Mouse (Mus musculus): Measurements from ENCODE around the gene Phpt1. TPM values are rescaled to one million over a fixed set of nuclear protein-coding genes. Genes with fewer than 3 reads are reported as not detected.
"Not testable (repeated sequence)": the region's sequence is repeated elsewhere in the genome, so short reads cannot be mapped to it uniquely, and the experiment has no call there.

Phpt1 gene
- polyA plus RNA-seq, 1 experiment, result 186 TPM

DNA sequence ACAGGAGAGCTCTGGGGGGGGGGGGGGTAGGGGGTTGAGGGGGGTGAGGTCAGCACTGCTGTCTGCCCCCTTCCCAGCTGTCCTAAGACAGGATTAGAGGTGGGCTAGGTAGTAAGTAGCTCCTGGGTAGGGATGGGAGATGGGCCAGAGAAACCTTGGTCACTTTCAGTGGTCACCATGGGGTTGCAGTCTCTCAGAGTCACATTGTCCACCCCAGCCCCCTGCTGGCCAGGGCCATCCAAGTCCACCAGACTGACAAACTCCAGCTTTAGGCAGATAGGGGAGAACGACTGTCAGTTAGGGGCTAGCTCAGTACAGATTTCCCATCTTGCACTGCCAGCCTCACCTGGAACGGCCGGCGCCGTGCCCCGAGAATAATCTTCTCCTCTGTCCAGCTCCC is 8.5 kb downstream of the Phpt1 start:
- TF ChIP-seq CTCF (IDR thresholded peaks at IDR 0.05; ENCODE audit: borderline replicate concordance, insufficient read depth, low read depth, low read length) (no peak; the same call in 1 of the 2 replicates), POLR2A (IDR thresholded peaks at IDR 0.05; ENCODE audit: borderline replicate concordance, insufficient read depth, low read length) (no peak)
- Histone ChIP-seq H3K4me3 (replicated peaks; ENCODE audit: insufficient read depth, low read depth, low read length) (no peak overlapping the region), H3K27me3 (ENCODE audit: control insufficient read depth, insufficient read depth, low read length) (no peaks in the 10 kb centered on the region), H3K4me1 (ENCODE audit: control insufficient read depth, insufficient read depth, low read length) (peaks cover 30% of the 10 kb centered on the region), H3K27ac (ENCODE audit: insufficient read depth, low read length) (no peak overlapping the region)
- 50% methylated on average over 6 of the region's 6 CpGs for WGBS
- DNase-seq, result peak in 1 of 2 experiments; percentile 18

- no peak for TF ChIP-seq CTCF (IDR thresholded peaks at IDR 0.05; ENCODE audit: borderline replicate concordance, insufficient read depth, low read depth, low read length)
- TF ChIP-seq POLR2A (IDR thresholded peaks at IDR 0.05; ENCODE audit: borderline replicate concordance, insufficient read depth, low read length), result no peak
- H3K4me1 ChIP-seq (ENCODE audit: control insufficient read depth, insufficient read depth, low read length), result peaks cover 37% of the 10 kb centered on the region
- no peak overlapping the region for H3K27ac ChIP-seq (ENCODE audit: insufficient read depth, low read length)
- 84% methylated on average over 8 of the region's 8 CpGs for WGBS
- no peaks in the 10 kb centered on the region for H3K27me3 ChIP-seq (ENCODE audit: control insufficient read depth, insufficient read depth, low read length)
- DNase-seq, result peak; percentile 26 to 29
- H3K4me3 ChIP-seq (replicated peaks; ENCODE audit: insufficient read depth, low read depth, low read length), result no peak overlapping the region
These were observed 9.3 kb downstream of the Phpt1 start for GRCm38 (mm10) chr2:25565741-25566140.

- no peaks in the 10 kb centered on the region for H3K27me3 ChIP-seq (ENCODE audit: control insufficient read depth, insufficient read depth, low read length)
- 14% methylated on average over 9 of the region's 9 CpGs for WGBS
- DNase-seq, result peak; percentile 88 to 90
- H3K4me3 ChIP-seq (replicated peaks; ENCODE audit: insufficient read depth, low read depth, low read length), result no peak overlapping the region
- H3K4me1 ChIP-seq (ENCODE audit: control insufficient read depth, insufficient read depth, low read length), result peaks cover 41% of the 10 kb centered on the region
- H3K27ac ChIP-seq (ENCODE audit: insufficient read depth, low read length), result peak overlapping the region; percentile 80
- TF ChIP-seq POLR2A (IDR thresholded peaks at IDR 0.05; ENCODE audit: borderline replicate concordance, insufficient read depth, low read length) (peak; percentile 19; the same call in 1 of the 2 replicates), CTCF (IDR thresholded peaks at IDR 0.05; ENCODE audit: borderline replicate concordance, insufficient read depth, low read depth, low read length) (no peak)
These were observed 13.1 kb downstream of the Phpt1 start for GRCm38 (mm10) chr2:25561946-25562345.

- TF ChIP-seq CTCF (IDR thresholded peaks at IDR 0.05; ENCODE audit: borderline replicate concordance, insufficient read depth, low read depth, low read length) (no peak), POLR2A (IDR thresholded peaks at IDR 0.05; ENCODE audit: borderline replicate concordance, insufficient read depth, low read length) (no peak)
- no peaks in the 10 kb centered on the region for H3K27me3 ChIP-seq (ENCODE audit: control insufficient read depth, insufficient read depth, low read length)
- peak; percentile 22 to 36 for DNase-seq
- no peak overlapping the region for H3K4me3 ChIP-seq (replicated peaks; ENCODE audit: insufficient read depth, low read depth, low read length)
- 71% methylated on average over 8 of the region's 8 CpGs for WGBS
- H3K4me1 ChIP-seq (ENCODE audit: control insufficient read depth, insufficient read depth, low read length), result peaks cover 39% of the 10 kb centered on the region
- no peak overlapping the region for H3K27ac ChIP-seq (ENCODE audit: insufficient read depth, low read length)
These were observed 14.5 kb downstream of the Phpt1 start for GRCm38 (mm10) chr2:25560551-25560950.

DNA sequence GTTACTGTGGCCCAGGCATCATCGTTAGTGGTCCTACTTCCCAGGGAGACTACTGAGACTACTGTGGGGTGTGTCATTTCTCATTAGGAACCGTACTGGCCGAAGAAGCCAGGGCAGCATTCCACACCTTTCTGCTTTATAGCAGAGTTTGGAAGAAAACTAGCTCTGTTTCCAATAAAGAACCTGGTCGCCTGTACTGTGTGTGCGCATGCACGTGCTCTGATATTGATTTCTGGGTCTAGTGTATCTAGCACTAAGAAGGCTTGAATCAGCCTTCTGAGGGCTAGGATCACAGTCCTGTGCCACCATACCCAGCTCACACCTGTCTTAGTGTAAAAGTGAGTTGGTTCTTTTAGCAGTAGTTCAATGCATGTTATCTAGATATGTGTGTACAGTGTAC is 16.2 kb downstream of the Phpt1 start:
- Histone ChIP-seq H3K4me3 (replicated peaks; ENCODE audit: insufficient read depth, low read depth, low read length) (peak overlapping the region; percentile 88), H3K27me3 (ENCODE audit: control insufficient read depth, insufficient read depth, low read length) (no peaks in the 10 kb centered on the region), H3K27ac (ENCODE audit: insufficient read depth, low read length) (no peak overlapping the region), H3K4me1 (ENCODE audit: control insufficient read depth, insufficient read depth, low read length) (peaks cover 36% of the 10 kb centered on the region)
- WGBS, result 38% methylated on average over 6 of the region's 6 CpGs
- TF ChIP-seq POLR2A (IDR thresholded peaks at IDR 0.05; ENCODE audit: borderline replicate concordance, insufficient read depth, low read length), result no peak
- TF ChIP-seq CTCF (IDR thresholded peaks at IDR 0.05; ENCODE audit: borderline replicate concordance, insufficient read depth, low read depth, low read length), result no peak
- no peak for DNase-seq

- no peak for TF ChIP-seq CTCF (IDR thresholded peaks at IDR 0.05; ENCODE audit: borderline replicate concordance, insufficient read depth, low read depth, low read length)
- no peak for TF ChIP-seq POLR2A (IDR thresholded peaks at IDR 0.05; ENCODE audit: borderline replicate concordance, insufficient read depth, low read length)
- Histone ChIP-seq H3K4me1 (ENCODE audit: control insufficient read depth, insufficient read depth, low read length) (peaks cover 28% of the 10 kb centered on the region), H3K27ac (ENCODE audit: insufficient read depth, low read length) (peak overlapping the region; percentile 74), H3K27me3 (ENCODE audit: control insufficient read depth, insufficient read depth, low read length) (no peaks in the 10 kb centered on the region), H3K4me3 (replicated peaks; ENCODE audit: insufficient read depth, low read depth, low read length) (peak overlapping the region; percentile 88)
- DNase-seq, result no peak
- 0% methylated on average over 24 of the region's 24 CpGs for WGBS
These were observed 17.1 kb downstream of the Phpt1 start for GRCm38 (mm10) chr2:25557964-25558360.

DNA sequence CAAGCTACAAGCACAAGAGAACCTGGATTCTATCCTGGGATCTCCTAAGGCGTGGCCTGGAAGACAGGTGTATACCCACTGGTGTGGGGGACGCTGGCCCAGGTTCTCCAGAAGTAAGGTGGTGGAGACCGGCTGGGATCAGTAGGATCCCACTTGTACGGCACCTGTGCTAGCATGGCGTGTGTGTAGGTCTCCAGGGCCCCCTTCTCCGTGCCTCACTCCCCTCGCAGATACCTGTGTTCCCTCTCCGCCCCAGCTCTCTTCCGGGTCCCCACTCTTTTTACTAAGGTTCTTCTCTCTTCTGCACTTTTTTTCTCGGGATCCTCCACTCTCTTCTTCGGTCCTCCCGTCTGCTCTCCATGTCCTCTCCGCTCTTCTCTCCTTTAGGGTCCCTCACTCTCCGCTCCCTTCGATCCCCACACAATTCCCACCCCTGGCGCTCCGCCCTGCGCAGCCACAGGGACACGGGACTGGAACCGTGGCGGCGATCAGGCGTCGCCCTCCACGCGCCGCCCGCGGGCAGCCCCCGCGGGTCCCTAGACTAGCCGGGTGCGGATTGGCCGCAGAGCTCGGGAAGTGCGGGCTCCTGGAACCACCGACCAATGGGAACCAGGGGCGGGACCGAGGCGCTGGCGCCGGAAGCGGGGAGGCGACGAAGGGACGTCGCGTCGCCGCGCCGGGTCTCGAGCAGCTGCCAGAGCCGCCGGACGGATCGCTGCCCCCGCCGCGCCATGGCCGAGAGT is 17.6 kb downstream of the Phpt1 start, which contains the start of gene Edf1:
TSS of gene Edf1 (plus strand) at position 627 of the 743 bp plus-strand sequence.
- Histone ChIP-seq H3K4me3 (replicated peaks; ENCODE audit: insufficient read depth, low read depth, low read length) (peak within 1 kb of the TSS; percentile 88), H3K27ac (ENCODE audit: insufficient read depth, low read length) (peak within 1 kb of the TSS; percentile 97), H3K27me3 (ENCODE audit: control insufficient read depth, insufficient read depth, low read length) (no peaks in the 10 kb centered on the region), H3K4me1 (ENCODE audit: control insufficient read depth, insufficient read depth, low read length) (peaks cover 23% of the 10 kb centered on the region)
- DNase-seq, result peak; percentile 95 to 97
- under 1% methylated on average over 61 of the region's 61 CpGs for WGBS
- no peak for TF ChIP-seq CTCF (IDR thresholded peaks at IDR 0.05; ENCODE audit: borderline replicate concordance, insufficient read depth, low read depth, low read length)
- TF ChIP-seq POLR2A (IDR thresholded peaks at IDR 0.05; ENCODE audit: borderline replicate concordance, insufficient read depth, low read length), result peak; percentile 85

DNA sequence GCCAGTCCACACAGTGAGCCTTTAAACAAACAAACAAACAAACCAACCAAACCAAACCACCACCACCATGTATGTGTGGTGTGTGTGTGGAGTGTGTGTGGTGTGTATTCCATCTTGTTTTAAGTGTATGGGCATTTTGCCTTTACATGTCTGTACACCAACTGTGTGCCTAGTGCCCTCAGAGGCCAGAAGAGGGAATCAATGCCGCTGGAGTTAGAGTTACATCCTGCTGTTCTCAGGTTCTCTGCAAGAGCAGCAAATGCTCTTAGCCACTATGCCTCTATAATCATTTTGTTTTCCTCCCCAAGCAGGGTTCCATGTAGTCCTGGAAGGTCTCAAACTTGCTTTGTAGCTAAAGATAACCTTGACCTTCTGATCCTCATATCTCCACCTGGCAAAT is 18.7 kb downstream of the Phpt1 start:
- H3K27ac ChIP-seq (ENCODE audit: insufficient read depth, low read length), result 0 out of 2 replicates have a peak overlapping the region, but pooled peaks have one; percentile 13
- peak in 1 of 2 experiments; percentile 15 for DNase-seq
- TF ChIP-seq CTCF (IDR thresholded peaks at IDR 0.05; ENCODE audit: borderline replicate concordance, insufficient read depth, low read depth, low read length) (no peak), POLR2A (IDR thresholded peaks at IDR 0.05; ENCODE audit: borderline replicate concordance, insufficient read depth, low read length) (no peak)
- no peak overlapping the region for H3K4me3 ChIP-seq (replicated peaks; ENCODE audit: insufficient read depth, low read depth, low read length)
- peaks cover 12% of the 10 kb centered on the region; the same call in 1 of the 2 replicates for H3K4me1 ChIP-seq (ENCODE audit: control insufficient read depth, insufficient read depth, low read length)
- 41% methylated on average over 1 of the region's 1 CpGs for WGBS
- no peaks in the 10 kb centered on the region for H3K27me3 ChIP-seq (ENCODE audit: control insufficient read depth, insufficient read depth, low read length)

DNA sequence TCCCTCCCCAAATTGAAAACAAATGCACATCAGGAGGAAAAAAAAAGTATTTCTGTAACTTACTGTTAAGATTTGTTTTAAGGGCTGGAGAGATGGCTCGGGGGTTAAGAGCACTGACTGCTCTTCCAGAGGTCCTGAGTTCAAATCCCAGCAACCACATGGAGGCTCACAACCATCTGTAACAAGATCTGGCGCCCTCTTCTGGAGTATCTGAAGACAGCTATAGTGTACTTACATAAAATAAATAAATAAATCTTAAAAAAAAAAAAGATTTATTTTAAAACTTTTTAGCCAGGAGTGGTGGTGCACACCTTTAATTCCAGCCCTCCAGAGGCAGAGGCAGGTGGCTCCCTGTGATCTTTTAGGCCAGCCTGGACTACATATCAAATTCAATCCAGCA is 19.5 kb downstream of the Phpt1 start:
- H3K4me1 ChIP-seq (ENCODE audit: control insufficient read depth, insufficient read depth, low read length); H3K27ac ChIP-seq (ENCODE audit: insufficient read depth, low read length); H3K4me3 ChIP-seq (replicated peaks; ENCODE audit: insufficient read depth, low read depth, low read length); H3K27me3 ChIP-seq (ENCODE audit: control insufficient read depth, insufficient read depth, low read length): not testable (repeated sequence)
- WGBS, result 51% methylated on average over 2 of the region's 2 CpGs
- DNase-seq, result peak in 1 of 2 experiments; percentile 10

- not testable (repeated sequence) for H3K27me3 ChIP-seq (ENCODE audit: control insufficient read depth, insufficient read depth, low read length); DNase-seq; H3K27ac ChIP-seq (ENCODE audit: insufficient read depth, low read length); H3K4me1 ChIP-seq (ENCODE audit: control insufficient read depth, insufficient read depth, low read length); H3K4me3 ChIP-seq (replicated peaks; ENCODE audit: insufficient read depth, low read depth, low read length)
- 90% methylated on average over 4 of the region's 4 CpGs for WGBS
These were observed 21.7 kb downstream of the Phpt1 start for GRCm38 (mm10) chr2:25553171-25553786.

All from cerebellum, adult 2 months (tissue).